Mouse (Mus musculus) limb, embryonic 14.5 days (tissue): Measurements from ENCODE around the gene Cdhr1. TPM values are rescaled to one million over a fixed set of nuclear protein-coding genes. Genes with fewer than 3 reads are reported as not detected.
A peak's percentile ranks its signal among the peaks of the same experiment; 100 is the strongest.

ENCODE experiments used
- ATAC-seq: fragments of 200-750 bp; cut with Nextera tagmentation; 2 replicates; pipeline ENCODE4 v1.8.0; 2017; ENCODE audit warnings: low read depth, moderate number of reproducible peaks, moderate TSS enrichment; ENCODE audit not compliant: low FRiP score
- DNase-seq: peaks from one replicate; pipeline ENCODE4 v3.0.0-alpha.2; 2015; ENCODE audit warnings: low spot score
- H3K27ac ChIP-seq: fragments of 300-500 bp; sonication (generic); replicated peaks from 2 replicates; pipeline ENCODE4 v1.5.1; 2014; ENCODE audit warnings: low read depth, mild to moderate bottlenecking, low read length, moderate library complexity, mixed read lengths
- H3K27me3 ChIP-seq: fragments of 300-500 bp; sonication (generic); 2 replicates; pipeline ENCODE4 v1.6.1; 2014; ENCODE audit warnings: low read length, mixed read lengths; ENCODE audit not compliant: control insufficient read depth, insufficient read depth
- H3K36me3 ChIP-seq: fragments of 300-500 bp; sonication (generic); 2 replicates; pipeline ENCODE4 v1.6.1; 2014; ENCODE audit warnings: mild to moderate bottlenecking, low read length, moderate library complexity, mixed read lengths; ENCODE audit not compliant: control insufficient read depth, insufficient read depth
- H3K4me1 ChIP-seq: fragments of 300-500 bp; sonication (generic); 2 replicates; pipeline ENCODE4 v1.6.1; 2014; ENCODE audit warnings: antibody characterized with exemption, low read length, mixed read lengths; ENCODE audit not compliant: control insufficient read depth, insufficient read depth
- H3K4me2 ChIP-seq: fragments of 300-500 bp; sonication (generic); replicated peaks from 2 replicates; pipeline ENCODE4 v1.6.1; 2014; ENCODE audit warnings: low read depth, mild to moderate bottlenecking, low read length, moderate library complexity; ENCODE audit not compliant: severe bottlenecking
- H3K4me3 ChIP-seq: fragments of 300-500 bp; sonication (generic); replicated peaks from 2 replicates; pipeline ENCODE4 v1.5.1; 2014; ENCODE audit warnings: low read length
- H3K9ac ChIP-seq: fragments of 300-500 bp; sonication (generic); 2 replicates; pipeline ENCODE4 v1.6.1; 2014; ENCODE audit warnings: mild to moderate bottlenecking, low read depth, low read length, moderate library complexity; ENCODE audit not compliant: severe bottlenecking
- H3K9me3 ChIP-seq: fragments of 300-500 bp; sonication (generic); 2 replicates; pipeline ENCODE4 v1.6.1; 2016; ENCODE audit warnings: low read length; ENCODE audit not compliant: control insufficient read depth
- POLR2A ChIP-seq: fragments of 200-500 bp; IDR thresholded peaks from 2 replicates; pipeline ENCODE4 v1.8.0; 2012; ENCODE audit warnings: inconsistent platforms, mild to moderate bottlenecking, moderate library complexity, borderline replicate concordance; ENCODE audit not compliant: insufficient read depth, insufficient read length; ENCODE audit errors: extremely low read depth
- WGBS: fragments of 180-500 bp; shearing (Covaris S2); extraction: QIAGEN DNeasy Blood & Tissue Kit; methylation state at CpG from one replicate; pipeline ENCODE4 v1.1.7; 2014; 5-methylcytosine and 5-hydroxymethylcytosine counted together
- polyA plus RNA-seq, 2 experiments: library from polyadenylated mRNA; depleted of rRNA in 1 of 2; stranded (reverse) in 1 of 2; unstranded in 1 of 2; fragments of >200 nt; fragmentation: Nextera tagmentation in 1 of 2; extraction: Ambion mirVana in 1 of 2; gene quantifications; 2 replicates each; pipeline versions ENCODE4 v1.2.1 to v1.2.3; 2012 to 2014

Gene Cdhr1
- polyA plus RNA-seq, 2 experiments: 0.45 to 0.47 TPM

GRCm38 (mm10) chr14:37048914-37049410 lies 49.2 kb downstream of the Cdhr1 start, which contains the start of gene Rgr:
Gene Rgr (minus strand): TSS chr14:37048964.
- 80% methylated on average over 1 of the region's 1 CpGs for WGBS
- peak; percentile 12 for DNase-seq

GRCm38 (mm10) chr14:37034432-37034831 lies 63.7 kb downstream of the Cdhr1 start:
- H3K4me2 ChIP-seq: no peak overlapping the region
- H3K27ac ChIP-seq: no peak overlapping the region
- TF ChIP-seq POLR2A: no peak
- H3K9me3 ChIP-seq: no peaks in the 10 kb centered on the region
- H3K9ac ChIP-seq: no peak overlapping the region
- no peaks in the 10 kb centered on the region for H3K36me3 ChIP-seq
- H3K4me3 ChIP-seq: no peak overlapping the region
- no peaks in the 10 kb centered on the region for H3K27me3 ChIP-seq
- no peak for DNase-seq
- ATAC-seq: no peak
- 50% methylated on average over 5 of the region's 5 CpGs for WGBS
- H3K4me1 ChIP-seq: no peaks in the 10 kb centered on the region

More at GRCm38 (mm10) chr14:37048914-37049410, 49.2 kb downstream of the Cdhr1 start, which contains the start of gene Rgr:
- Histone ChIP-seq H3K27ac (no peak within 1 kb of the TSS), H3K36me3 (no peaks in the 10 kb centered on the region), H3K27me3 (no peaks in the 10 kb centered on the region), H3K4me1 (no peaks in the 10 kb centered on the region), H3K9me3 (no peaks in the 10 kb centered on the region), H3K4me3 (no peak within 1 kb of the TSS), H3K9ac (no peak within 1 kb of the TSS), H3K4me2 (no peak within 1 kb of the TSS)
- no peak for TF ChIP-seq POLR2A
- peak; percentile 63 for ATAC-seq

GRCm38 (mm10) chr14:37033241-37033640 lies 64.9 kb downstream of the Cdhr1 start:
- no peak overlapping the region for H3K4me2 ChIP-seq
- ATAC-seq (0 out of 2 replicates have a peak, but pooled peaks have one; percentile 50), DNase-seq (peak; percentile 82)
- H3K4me1 ChIP-seq: no peaks in the 10 kb centered on the region
- no peaks in the 10 kb centered on the region for H3K27me3 ChIP-seq
- no peak overlapping the region for H3K27ac ChIP-seq
- no peak overlapping the region for H3K9ac ChIP-seq
- H3K36me3 ChIP-seq: no peaks in the 10 kb centered on the region
- H3K9me3 ChIP-seq: no peaks in the 10 kb centered on the region
- WGBS: 16% methylated on average over 7 of the region's 7 CpGs
- no peak for TF ChIP-seq POLR2A
- no peak overlapping the region for H3K4me3 ChIP-seq

- no peak overlapping the region for H3K4me3 ChIP-seq
- H3K4me1 ChIP-seq: no peaks in the 10 kb centered on the region
- H3K36me3 ChIP-seq: no peaks in the 10 kb centered on the region
- no peak overlapping the region for H3K27ac ChIP-seq
- WGBS: 74% methylated on average over 11 of the region's 11 CpGs
- H3K9ac ChIP-seq: no peak overlapping the region
- DNase-seq (peak; percentile 75), ATAC-seq (peak; percentile 77)
- no peak for TF ChIP-seq POLR2A
- H3K27me3 ChIP-seq: no peaks in the 10 kb centered on the region
- H3K9me3 ChIP-seq: no peaks in the 10 kb centered on the region
- no peak overlapping the region for H3K4me2 ChIP-seq
Measured at GRCm38 (mm10) chr14:37032481-37033104, 65.6 kb downstream of the Cdhr1 start.

GRCm38 (mm10) chr14:37028555-37028954 lies 69.6 kb downstream of the Cdhr1 start:
- no peak overlapping the region for H3K27ac ChIP-seq

More at GRCm38 (mm10) chr14:37028555-37028954, 69.6 kb downstream of the Cdhr1 start:
- no peaks in the 10 kb centered on the region for H3K9me3 ChIP-seq
- no peak for ATAC-seq
- DNase-seq: no peak
- no peak overlapping the region for H3K4me2 ChIP-seq
- H3K9ac ChIP-seq: no peak overlapping the region
- no peak for TF ChIP-seq POLR2A
- H3K4me1 ChIP-seq: no peaks in the 10 kb centered on the region
- no peaks in the 10 kb centered on the region for H3K27me3 ChIP-seq
- H3K4me3 ChIP-seq: no peak overlapping the region
- H3K36me3 ChIP-seq: no peaks in the 10 kb centered on the region
- 83% methylated on average over 3 of the region's 3 CpGs for WGBS
